Mouse (Mus musculus): ENCODE measurements around the gene Galk1.

Galk1 gene

DNA sequence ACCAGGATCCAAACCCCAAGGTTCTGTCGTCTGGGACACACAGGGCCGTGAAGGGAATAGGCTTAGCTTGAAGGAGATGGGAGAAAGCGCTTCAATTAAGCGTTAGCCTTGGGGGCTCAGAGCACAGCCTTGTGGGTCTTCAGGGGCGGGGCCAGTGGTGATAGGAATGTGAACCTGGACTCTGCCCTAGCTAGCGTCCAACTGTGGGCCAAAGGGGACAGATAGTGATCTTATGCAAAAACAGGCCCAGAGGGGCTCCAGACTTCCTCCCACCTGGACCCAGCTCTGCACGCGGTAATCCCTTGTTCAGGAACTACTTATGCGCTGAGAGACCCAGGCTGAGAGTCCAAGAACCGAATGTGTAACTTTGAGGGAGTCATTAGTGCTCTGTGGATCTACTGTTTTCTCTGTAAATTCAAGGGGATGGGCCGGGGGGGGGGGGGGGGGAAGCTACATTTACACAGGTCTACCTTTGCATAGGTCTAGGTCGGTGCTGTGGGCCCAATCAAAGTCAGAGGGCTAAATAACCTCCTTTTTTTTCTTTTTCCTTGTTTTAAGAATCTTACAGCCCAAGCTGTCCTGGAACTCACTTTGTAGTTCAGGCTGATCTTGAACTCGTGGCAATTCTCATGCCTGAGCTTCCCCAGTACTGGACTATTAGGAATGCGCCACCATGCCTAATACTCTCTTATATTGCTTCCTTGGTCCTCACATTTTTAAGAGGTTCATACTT is 824 bp downstream of the Galk1 start:
- peak; percentile 39 for DNase-seq (ENCODE audit: low spot score)

DNA sequence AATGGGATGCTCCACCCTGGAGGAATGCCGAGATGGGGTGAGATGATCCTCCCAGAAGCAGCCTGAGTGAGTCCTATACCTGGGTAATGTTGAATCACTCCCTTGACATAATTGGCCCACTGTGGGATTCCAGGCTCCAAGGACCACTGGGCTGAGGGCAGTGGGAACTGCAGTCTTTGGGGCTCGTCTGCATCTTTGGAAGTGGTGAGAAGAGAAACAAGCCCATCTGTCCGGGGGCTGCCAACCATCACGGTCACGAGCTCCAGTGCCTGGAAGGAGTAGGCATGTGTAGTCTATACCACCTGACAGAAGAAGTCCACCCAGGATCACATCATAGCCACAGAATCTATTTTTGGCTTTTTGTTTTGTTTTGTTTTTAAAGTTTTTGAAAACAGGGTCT is 1.6 kb downstream of the Galk1 start:
- DNase-seq (ENCODE audit: low spot score) = no peak

DNA sequence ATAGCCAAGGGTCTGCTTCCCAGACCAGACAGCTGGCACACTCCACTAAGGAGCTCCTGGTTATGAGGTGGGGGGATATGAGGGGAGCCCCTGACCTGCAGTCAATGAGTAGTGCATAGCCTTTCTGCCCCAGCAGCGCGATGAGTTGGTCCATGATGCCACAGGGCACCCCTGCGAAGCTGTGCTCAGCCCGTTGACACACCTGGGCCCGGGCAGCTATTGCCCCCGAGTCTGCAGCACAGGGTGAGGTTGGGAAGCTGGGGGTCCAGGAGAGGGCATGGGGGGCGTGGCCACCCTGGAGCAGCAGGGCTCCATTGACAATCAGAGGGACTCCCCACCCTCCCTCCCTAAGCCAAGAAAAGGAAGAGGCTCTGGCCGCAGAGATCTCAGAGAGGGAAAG is 2.4 kb downstream of the Galk1 start:
- DNase-seq (ENCODE audit: low spot score) = no peak

DNA sequence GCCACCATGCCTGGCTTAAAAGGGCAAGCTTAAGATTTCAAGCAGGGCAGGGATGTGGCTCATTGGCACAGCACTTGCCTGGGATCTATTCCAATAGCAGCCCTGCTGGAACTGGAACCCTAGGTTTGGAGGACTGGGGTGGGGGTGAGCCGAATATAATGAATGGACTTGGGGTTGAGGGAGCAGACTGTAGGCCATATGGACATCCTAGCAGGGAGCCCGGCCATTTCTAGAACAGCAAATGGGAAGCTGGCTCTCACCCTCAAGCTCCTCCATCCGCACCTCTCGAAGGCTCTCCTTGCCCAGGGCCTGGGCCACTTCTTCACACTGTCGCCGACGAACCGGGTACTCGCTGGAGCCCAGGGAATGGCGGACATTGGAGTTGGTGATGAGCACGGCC is 2.9 kb downstream of the Galk1 start:
- no peak for DNase-seq (ENCODE audit: low spot score)

DNA sequence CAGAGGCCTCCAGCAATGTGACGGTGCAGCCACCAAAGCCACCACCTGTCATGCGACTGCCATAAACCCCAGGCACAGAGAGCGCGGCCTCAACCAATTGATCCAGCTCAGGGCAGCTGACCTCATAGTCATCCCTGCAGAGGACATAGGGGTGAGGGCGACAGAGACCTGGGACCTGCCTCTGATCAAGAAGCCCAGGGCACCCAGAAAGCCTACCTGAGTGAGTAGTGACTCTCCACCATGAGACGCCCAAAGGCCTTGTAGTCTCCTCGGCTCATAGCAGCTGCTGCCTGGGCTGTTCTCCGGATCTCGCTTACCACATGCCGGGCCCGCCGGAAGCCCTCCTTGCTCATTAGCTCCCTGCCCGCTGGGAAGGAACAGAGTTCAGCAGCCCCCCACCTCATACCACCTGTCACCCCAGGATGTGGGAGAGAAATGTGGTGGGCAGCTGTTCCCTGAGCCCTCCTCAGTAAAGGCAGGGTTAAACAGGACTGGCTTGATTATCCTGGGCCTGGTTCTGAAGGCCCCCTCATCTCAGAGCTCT is 3.6 kb downstream of the Galk1 start:
- no peak for DNase-seq (ENCODE audit: low spot score)

DNA sequence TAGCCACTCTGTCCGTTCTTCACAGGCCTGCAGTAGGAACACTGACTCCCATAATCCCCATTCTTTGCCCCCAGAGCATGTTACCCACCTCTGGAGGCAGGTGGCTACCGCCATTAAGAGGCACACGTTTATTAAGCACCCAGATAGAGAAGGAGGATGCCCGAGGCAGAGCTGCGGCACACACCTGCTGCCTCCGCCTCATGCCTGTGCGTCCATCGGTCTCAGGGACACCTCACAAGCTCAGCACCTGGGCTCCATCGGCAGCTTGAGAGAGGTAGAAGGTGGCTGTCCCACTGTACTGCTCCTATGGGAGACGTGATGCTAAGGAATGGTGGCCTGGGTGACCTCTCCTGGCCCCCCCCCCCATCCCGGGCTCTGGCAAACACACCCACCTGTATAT is 4.1 kb downstream of the Galk1 start:
- no peak for DNase-seq (ENCODE audit: low spot score)

DNA sequence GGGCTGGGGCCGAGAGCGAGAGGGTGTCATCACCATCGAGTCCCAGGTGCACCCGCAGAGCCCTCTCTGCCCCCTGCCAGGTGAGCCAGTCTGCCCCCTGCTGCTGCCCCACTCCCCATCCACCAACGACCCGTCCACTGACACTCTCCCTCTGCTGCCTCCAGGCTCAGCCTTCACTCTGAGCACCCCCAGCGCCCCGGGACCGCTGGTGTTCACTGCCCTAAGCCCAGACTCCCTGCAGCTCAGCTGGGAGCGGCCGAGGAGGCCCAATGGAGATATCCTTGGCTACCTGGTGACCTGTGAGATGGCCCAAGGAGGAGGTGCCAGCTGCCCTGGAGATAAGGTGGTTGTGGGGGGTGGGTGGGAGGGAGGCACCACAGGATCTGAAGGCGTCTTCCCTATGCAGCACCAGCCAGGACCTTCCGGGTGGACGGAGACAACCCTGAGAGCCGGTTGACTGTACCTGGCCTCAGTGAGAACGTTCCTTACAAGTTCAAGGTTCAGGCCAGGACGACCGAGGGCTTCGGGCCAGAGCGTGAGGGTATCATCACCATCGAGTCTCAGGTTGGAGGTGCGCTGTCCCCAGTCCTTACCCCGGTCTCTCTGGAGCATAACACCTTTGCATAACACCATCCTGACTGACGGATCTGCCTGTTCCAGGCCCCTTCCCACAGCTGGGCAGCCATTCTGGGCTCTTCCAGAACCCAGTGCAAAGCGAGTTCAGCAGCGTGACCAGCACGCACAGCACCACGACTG is 5.2 kb downstream of the Galk1 start:
- no peak for DNase-seq (ENCODE audit: low spot score)

DNA sequence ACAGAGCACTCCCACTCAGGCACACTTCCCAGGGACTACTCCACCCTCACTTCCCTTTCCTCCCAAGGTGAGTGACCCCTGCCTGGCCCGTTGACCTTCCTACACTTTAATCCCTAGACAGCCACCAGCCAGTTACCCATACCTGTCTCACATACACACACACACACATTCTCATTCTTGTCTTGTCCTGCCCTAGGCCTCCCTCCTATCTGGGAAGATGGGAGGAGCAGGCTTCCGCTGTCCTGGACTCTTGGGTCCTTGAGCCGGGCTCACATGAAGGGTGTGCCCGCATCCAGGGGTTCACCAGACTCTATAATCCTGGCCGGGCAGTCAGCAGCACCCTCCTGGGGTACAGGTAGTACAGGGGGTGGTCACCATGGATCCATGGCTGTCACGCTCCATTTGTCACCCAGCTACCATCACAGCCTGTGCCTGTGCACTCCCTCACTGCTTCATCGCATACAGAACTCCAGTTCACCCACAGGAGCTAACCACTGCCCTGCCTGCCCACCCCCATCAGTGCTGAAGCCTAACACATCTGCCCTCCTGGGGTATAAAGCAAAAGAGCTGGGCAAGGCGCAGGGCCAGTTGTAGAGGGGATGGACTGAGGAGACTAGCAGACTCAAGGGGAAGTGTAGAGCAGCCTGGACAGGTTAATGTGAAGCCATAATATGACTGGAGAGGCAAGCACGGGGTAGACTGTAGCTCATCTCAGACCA is 6.7 kb downstream of the Galk1 start:
- no peak for DNase-seq (ENCODE audit: low spot score)

DNA sequence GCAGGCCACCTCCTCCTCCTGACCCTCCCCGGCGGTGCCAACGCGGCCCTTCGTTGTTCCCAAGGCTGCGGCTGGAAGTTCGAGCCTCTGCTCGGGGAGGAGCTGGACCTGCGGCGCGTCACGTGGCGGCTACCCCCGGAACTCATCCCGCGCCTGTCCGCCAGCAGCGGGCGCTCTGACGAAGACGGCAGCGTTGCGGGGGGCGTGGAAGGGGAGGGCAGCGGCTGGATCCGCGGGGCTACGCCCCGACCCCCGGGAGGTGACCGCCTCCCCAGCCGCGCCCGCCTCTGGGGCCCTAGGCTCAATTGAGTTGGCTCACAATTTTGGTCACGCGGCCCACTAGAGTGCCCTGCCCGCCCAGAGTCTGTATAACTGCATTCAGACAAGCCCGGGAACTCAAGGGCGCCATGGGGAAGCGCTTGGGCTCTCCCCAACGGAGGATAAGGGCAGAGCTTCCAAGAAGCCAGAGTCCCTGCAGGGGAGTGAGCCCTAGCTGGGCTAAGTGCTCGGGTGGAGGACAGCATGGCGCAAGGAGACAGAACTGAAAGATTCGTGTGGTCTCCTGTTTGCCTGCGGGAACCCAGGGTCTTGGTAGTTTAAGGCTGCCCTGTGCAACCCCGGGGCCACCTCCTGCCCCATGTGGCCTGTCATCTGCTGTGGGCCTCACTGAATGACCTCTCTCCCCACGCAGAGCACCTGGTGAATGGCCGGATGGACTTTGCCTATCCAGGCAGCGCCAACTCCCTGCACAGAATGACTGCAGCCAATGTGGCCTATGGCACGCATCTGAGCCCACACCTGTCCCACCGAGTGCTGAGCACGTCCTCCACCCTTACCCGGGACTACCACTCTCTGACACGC is 7.4 kb downstream of the Galk1 start:
- peak; percentile 73 for DNase-seq (ENCODE audit: low spot score)

DNA sequence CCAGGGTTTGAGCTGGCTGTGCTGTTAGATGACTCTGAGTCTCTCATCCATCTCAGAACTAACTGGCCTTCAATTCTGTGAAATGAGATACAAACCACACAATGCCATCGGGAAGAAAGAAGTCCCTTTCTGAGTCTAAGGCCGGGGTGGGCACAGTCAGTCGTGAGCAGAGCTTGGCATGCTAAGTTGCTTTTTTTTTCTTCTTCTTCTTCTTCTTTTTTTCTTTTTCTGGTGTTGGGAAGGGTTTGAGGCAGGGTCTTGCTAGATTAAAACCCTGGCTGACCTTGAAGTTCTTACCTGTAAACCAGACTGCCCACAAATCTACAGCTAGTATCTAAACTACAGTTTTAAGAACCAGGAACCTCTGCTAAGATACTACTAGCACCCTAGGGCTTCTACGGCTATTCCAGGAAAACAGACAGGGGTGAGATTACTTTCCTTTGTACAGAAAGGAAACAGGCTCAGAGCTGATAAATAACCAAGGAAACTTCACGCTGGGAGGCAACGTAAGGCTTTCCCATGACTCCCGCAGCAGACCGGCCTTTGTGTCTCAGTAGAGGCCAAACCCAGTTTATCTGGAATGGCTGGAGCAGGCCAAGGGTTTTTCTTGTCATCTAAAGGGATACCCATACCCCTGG is 8.2 kb downstream of the Galk1 start:
- DNase-seq (ENCODE audit: low spot score) = no peak

DNA sequence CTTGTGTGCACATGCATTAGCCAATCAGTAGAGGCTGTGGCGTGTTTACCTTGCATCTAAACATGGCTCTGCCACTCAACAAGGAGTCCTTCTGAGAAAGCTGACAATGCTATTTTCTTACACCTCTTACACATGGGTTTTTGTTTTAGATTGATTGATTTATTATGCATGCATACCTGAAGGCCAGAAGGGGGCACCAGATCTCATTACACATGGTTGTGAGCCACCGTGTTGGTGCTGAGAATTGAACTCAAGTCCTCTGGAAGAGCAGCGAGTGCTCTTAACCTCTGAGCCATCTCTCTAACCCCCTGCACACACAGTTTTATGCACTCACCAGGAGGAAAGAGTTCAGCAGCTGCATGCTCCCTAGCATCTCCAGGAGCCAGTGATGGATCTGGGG is 9.6 kb downstream of the Galk1 start:
- DNase-seq (ENCODE audit: low spot score) = no peak

DNA sequence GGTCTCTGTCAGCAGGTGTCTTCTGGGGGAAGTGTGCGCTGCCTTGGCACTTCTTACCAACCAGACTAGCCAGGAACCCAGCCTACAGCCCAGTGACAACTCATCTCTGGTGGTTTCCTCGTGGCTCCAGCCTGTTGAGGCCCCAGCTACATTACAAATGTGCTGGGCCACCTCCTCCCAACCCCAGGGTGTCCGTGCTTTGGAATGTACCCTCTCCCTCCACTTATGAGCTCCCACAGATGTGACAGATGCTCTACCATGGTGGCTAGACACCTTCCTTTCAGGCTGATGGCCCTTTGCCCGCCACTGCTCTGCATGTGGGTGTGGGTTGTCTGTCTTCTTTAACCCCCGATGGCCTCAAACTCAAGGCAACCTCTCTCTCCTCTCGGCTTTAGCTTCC is 10.8 kb downstream of the Galk1 start:
- no peak for DNase-seq (ENCODE audit: low spot score)

DNA sequence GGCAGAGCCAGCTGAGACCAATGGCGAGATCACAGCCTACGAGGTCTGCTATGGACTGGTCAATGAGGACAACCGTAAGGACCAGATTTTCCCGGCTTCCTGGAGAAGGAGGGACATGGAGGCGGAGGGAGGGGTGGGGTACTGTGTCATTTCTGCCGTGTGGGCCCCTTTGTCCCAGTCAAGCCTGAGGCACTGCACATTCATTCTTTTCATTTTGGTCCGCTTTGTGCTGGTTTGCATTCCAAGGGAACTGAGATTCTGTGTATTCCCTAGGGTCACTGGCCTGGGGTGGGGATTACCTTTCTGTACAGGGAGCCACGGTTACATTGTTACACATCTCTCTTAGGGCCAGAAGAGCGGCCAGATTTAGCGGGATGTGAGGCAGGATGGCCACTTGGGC is 11.9 kb downstream of the Galk1 start:
- no peak for DNase-seq (ENCODE audit: low spot score)

DNA sequence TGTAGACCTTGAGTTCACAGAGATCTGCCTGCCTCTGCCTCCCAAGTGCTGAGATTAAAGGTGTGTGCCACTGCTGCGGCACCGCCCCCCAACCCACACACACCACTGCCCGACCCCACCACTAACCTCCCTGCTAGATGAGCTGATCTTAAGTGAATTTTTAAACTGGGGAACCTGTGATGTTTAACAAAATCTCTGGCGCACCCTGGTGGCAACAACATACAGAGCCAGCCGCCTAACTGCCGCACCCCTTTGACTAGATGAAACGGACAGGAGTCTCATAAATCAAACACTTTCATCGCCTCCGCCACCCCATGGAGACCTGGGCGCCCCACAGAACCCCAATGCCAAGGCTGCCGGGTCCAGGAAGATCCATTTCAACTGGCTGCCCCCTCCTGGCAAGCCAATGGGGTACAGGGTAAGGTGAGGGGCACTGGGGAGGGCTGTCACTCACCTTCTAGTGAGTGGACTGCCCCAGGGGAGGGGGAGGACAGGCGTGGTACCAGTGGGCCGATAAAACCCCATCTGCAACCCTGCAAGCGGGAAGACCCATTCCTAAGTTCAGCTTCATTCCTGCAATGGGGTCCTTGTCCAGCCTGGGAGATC is 12.9 kb downstream of the Galk1 start:
- no peak for DNase-seq (ENCODE audit: low spot score)

DNA sequence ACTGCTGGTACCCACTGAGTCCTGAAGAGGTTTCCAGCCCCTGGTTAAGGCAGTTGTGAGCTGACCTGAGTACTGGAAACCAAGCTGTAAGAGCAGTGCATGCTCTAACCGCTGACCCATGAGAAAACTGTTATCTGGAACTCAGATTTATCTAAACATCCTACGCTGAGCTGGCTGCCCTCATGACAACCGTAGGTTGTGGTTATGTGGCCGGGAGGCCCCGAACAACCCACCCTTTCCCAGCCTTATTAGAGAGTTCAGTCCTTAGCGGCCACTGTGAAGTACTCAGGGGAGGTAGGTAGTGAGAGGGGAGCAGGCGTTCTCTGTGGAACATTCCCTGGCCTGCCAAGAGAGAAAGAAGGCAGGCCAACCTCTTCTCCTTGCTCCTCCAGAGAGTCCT is 13.5 kb downstream of the Galk1 start:
- DNase-seq (ENCODE audit: low spot score) = no peak

DNA sequence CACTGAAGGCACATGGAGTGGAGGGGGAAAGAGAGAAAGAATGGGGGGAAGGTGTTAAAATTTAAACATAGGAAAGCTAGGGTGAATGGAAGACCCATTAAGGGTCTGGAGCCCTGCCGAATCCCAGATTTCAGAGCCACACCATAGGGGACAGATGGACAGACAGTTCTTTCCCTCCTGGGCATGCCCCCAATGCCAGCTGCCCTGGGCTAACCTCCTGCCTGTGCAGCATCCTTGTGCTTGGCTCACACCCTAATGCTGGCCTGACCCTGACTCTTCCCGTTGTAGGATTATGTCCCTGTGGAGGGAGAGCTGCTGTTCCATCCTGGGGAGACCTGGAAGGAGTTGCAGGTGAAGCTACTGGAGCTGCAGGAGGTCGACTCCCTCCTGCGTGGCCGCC is 14.9 kb downstream of the Galk1 start:
- DNase-seq (ENCODE audit: low spot score) = no peak

DNA sequence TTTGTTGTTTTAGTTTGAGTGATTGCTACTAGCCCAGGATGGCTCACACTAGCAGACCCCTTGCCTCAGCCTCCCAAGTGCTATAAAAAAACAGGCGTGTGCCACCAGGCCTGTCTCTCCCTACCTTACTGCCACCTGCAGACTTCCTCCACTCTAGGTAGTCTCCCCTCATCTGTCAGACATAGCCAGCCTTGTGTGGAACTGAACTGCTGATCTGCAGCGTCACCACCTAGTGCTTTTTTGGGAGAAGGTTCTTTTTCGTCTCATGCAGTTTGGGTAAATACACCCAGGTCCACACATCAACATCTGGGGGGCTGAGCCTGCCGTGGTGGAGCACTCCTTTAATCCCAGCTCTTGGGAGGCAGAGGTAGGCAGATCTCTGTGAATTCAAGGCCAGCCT is 15.5 kb downstream of the Galk1 start:
- DNase-seq (ENCODE audit: low spot score) = no peak

DNA sequence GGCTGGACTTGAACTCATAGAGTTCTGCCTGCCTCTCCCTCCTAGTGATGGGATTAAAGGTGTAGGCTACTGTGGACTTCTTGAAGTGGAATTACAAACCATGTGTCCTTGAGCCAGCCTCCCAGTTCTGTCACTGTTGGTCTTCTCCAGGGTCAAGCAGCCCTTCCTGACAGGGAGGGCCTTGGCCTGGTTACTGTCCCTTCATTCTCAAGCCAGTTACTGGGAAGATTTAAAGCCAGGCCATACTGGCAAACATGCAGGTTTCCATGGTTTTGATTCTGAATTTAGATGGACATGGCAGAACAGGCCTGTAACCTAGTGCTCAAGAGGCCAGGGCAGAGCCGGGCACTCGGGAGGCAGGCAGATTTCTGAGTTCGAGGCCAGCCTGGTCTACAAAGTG is 17.3 kb downstream of the Galk1 start:
- no peak for DNase-seq (ENCODE audit: low spot score)

DNA sequence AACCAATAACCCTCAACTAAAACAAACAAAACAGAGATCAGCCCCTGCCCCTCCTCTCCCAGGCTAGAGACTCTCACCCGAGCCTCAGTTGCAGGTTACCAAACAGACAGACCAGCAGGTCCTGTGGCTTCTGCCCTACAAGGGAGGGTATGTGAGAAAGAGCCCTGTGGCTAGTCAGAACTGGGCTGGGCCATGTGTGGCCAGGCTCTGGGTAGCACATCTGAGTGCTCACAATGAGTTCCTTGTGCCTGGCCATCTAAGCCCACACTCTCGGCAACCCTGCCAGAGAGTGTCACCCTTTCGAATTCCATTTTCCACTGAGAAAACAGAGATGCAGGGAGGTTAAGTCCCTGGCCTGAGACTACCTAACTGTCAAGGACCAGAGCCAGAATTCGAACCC is 20.4 kb downstream of the Galk1 start:
- DNase-seq (ENCODE audit: low spot score) = no peak

DNA sequence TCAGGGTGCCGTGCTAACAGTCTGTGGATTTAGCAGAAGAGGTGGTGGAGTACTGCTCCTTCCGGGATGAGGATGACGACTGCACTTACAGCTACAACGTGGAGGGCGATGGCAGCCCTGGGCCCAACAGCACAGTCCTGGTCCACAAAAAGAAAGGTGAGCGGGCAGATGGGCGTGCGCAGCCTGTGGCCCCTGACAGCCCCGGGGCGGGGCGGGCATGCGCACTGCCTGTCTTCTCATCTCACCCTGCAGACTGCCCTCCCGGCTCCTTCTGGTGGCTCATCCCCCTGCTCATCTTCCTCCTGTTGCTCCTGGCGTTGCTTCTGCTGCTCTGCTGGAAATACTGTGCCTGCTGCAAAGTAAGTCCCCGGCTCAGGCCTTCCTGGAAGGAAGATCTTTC is 22.8 kb downstream of the Galk1 start:
- no peak for DNase-seq (ENCODE audit: low spot score)

DNA sequence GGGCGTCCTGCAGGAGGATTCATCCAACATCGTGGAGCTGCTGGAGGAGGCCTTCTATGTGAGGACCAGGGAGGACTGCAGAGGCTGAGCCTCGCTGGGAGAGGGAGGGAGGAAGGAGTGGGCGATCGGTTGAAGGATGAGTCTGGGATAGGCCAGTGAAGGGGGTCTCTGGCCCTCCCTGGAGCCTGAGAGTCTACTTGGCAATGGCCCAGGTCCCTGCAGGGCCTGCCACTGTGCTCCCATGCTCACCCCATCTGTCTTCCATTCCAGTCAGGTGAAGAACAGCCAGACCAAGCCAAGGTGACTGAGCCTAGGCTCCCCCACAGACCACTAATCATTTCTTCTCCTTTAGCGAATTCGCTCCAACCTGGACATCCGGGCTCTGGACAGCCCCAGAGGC is 29.2 kb downstream of the Galk1 start:
- DNase-seq (ENCODE audit: low spot score) = no peak
